Mouse (Mus musculus) layer of hippocampus, adult 9-11 months (tissue): ENCODE results near the gene Taar1.

Source experiments
- DNase-seq: peaks from one replicate; pipeline ENCODE4 v3.0.0; 2022

Gene Taar1

GRCm38 (mm10) chr10:23920056-23920455 is at the start of gene Taar1:
TSS of gene Taar1 (plus strand) at chr10:23920356.
- no peak for DNase-seq

GRCm38 (mm10) chr10:23880695-23881094 is 39.5 kb upstream of the Taar1 start:
- no peak for DNase-seq

- DNase-seq, result no peak
Observed at GRCm38 (mm10) chr10:23884910-23885309, 35.2 kb upstream of the Taar1 start.

- no peak for DNase-seq
Observed at GRCm38 (mm10) chr10:23886060-23886459, 34.1 kb upstream of the Taar1 start.

- DNase-seq, result no peak
Observed at GRCm38 (mm10) chr10:23892987-23893386, 27.2 kb upstream of the Taar1 start.

- DNase-seq, result no peak
Observed at GRCm38 (mm10) chr10:23894601-23895349, 25.4 kb upstream of the Taar1 start, which contains the start of gene Vnn1. TSS of gene Vnn1 (plus strand) at chr10:23894688.

GRCm38 (mm10) chr10:23895376-23895775 is 24.8 kb upstream of the Taar1 start:
- no peak for DNase-seq

GRCm38 (mm10) chr10:23901119-23901518 is 19.0 kb upstream of the Taar1 start:
- no peak for DNase-seq

- DNase-seq, result no peak
Observed at GRCm38 (mm10) chr10:23905661-23906060, 14.5 kb upstream of the Taar1 start.

GRCm38 (mm10) chr10:23922468-23922867 is 2.3 kb downstream of the Taar1 start:
- DNase-seq, result no peak

- no peak for DNase-seq
Observed at GRCm38 (mm10) chr10:23923941-23924340, 3.8 kb downstream of the Taar1 start.

- no peak for DNase-seq
Observed at GRCm38 (mm10) chr10:23937613-23938012, 17.5 kb downstream of the Taar1 start.

- no peak for DNase-seq
Observed at GRCm38 (mm10) chr10:23938312-23938711, 18.2 kb downstream of the Taar1 start, which contains the start of gene Taar2. TSS of gene Taar2 (plus strand) at chr10:23938572.

GRCm38 (mm10) chr10:23942465-23942864 is 22.3 kb downstream of the Taar1 start:
- DNase-seq, result no peak

- DNase-seq, result no peak
Observed at GRCm38 (mm10) chr10:23948026-23948425, 27.9 kb downstream of the Taar1 start.

GRCm38 (mm10) chr10:23949508-23950005 is 29.4 kb downstream of the Taar1 start, which contains the start of gene Taar3:
TSS of gene Taar3 (plus strand) at chr10:23949558.
- no peak for DNase-seq

GRCm38 (mm10) chr10:23951714-23952113 is 31.6 kb downstream of the Taar1 start:
- no peak for DNase-seq

GRCm38 (mm10) chr10:23959071-23959470 is 38.9 kb downstream of the Taar1 start:
- DNase-seq, result no peak

- no peak for DNase-seq
Observed at GRCm38 (mm10) chr10:23960444-23960915, 40.3 kb downstream of the Taar1 start, which contains the start of gene Taar4. TSS of gene Taar4 (plus strand) at chr10:23960494.

GRCm38 (mm10) chr10:23963444-23963843 is 43.3 kb downstream of the Taar1 start:
- DNase-seq, result no peak

- no peak for DNase-seq
Observed at GRCm38 (mm10) chr10:23964921-23965610, 44.9 kb downstream of the Taar1 start.

- DNase-seq, result no peak
Observed at GRCm38 (mm10) chr10:23970656-23971165, 50.6 kb downstream of the Taar1 start, which contains the start of gene Taar5. TSS of gene Taar5 (plus strand) at chr10:23970706.
